Mouse (Mus musculus): ENCODE data around the gene Nell1. TPM values are rescaled to one million over a fixed set of nuclear protein-coding genes. Genes with fewer than 3 reads are reported as not detected.

Gene Nell1
- polyA plus RNA-seq, 1 experiment from 2014 or later, result 0.31 TPM

DNA sequence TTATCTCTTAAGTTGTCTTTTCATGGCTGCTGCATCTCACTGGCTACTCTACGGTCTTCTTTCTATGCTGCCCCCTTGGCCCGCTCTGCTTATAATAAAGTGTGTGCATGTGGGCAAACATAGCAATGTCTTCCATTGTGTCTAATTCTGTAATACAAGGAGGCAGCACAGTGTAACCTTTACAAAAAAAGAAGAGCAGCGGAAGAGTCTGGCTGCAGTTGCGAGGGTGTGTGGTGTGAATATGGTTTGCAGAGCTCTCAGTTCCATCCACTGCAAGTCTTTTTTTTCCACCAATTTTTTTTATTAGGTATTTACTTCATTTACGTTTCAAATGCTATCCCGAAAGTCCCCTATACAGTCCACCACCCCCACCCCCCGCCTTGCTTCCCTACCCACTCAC is 219.3 kb downstream of the Nell1 start:
- no peak overlapping the region for H3K4me3 ChIP-seq
- H3K4me2 ChIP-seq, result no peak overlapping the region
- no peak overlapping the region for H3K9ac ChIP-seq
- H3K27ac ChIP-seq, result no peak overlapping the region
- 94% methylated on average over 7 of the region's 7 CpGs for WGBS
- H3K4me1 ChIP-seq (replicated peaks), result no peaks in the 10 kb centered on the region
- no peaks in the 10 kb centered on the region for H3K9me3 ChIP-seq (replicated peaks)
- H3K36me3 ChIP-seq, result no peaks in the 10 kb centered on the region
- no peak for ATAC-seq (replicated peaks; ENCODE audit: insufficient number of reproducible peaks, insufficient read depth, low FRiP score, low read depth)
- H3K27me3 ChIP-seq, result no peaks in the 10 kb centered on the region

DNA sequence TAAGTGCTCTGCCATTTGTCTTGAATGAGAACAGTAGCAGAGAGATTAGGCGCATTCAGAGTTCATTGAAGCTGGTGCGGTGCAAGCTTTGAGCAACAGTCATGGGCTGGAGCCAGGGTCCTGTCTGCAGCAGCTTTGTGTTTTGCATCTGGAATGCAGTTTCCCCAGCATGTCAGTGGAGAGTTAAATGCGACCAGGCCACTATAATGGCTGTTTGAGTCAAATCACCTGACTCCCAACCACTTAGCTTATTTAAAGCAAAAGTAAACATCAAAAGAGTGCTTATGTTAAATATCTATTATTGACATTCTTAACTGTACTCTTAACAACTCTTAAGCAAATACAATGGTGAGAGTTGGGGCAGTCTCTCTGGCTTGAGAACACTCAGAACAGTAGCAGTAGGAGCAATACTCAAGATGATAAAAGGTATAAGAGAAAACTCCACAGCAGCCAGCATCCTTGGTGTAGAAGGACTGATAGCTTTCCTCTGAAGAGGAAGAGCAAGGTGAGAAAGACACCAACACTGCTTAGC is 220.5 kb downstream of the Nell1 start:
- Histone ChIP-seq H3K36me3 (no peaks in the 10 kb centered on the region), H3K4me3 (no peak overlapping the region), H3K9me3 (replicated peaks) (no peaks in the 10 kb centered on the region), H3K9ac (no peak overlapping the region), H3K4me2 (no peak overlapping the region), H3K27me3 (no peaks in the 10 kb centered on the region), H3K27ac (no peak overlapping the region), H3K4me1 (replicated peaks) (no peaks in the 10 kb centered on the region)
- WGBS, result 40% methylated on average over 3 of the region's 3 CpGs
- ATAC-seq (replicated peaks; ENCODE audit: insufficient number of reproducible peaks, insufficient read depth, low FRiP score, low read depth), result no peak

DNA sequence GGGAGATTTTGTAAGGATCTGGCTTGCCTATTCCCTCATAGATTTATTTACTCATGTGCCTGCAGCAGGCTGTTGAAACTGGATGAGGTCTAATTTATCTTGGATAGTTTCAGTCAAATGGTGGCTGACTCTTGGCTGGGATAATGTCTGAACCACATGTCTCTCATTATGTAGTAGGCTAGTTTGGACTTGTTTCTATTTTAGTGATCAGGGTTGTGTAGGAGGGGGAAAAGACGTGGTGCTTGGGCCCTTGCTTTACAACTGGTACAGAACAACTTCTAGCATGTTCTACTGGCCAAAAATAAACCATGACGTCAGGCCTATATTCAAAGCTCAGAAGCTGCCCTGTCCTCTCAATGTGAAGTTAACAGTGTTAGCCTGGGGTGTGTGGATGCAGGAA is 230.6 kb downstream of the Nell1 start:
- H3K9me3 ChIP-seq (replicated peaks), result no peaks in the 10 kb centered on the region

DNA sequence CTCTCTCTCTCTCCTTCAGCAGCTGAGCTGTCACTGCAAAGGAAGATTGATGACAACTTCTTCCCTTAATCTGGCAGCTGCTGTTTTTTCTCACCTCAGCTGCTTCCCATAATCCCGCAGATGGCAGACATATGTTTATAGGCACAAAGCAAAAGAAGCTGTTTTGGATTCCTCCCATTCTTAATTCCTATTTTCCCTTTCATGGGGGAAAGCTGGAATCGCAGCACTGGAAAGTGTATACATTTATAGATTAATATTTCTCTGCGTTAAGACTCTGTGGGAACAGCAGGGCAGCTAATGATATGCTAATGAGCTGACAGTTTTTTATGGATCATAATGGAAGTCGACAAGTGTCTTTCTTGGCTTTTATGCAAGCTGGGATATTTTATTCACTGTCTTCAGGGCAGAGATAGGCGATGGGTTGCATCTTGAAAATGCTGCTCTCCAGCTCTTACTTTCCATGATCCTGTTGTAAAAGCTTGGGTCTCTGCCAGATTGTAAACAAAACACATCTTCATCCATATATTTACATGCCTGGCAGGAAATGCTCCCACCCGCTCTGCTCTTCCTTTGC is 236.1 kb downstream of the Nell1 start:
- WGBS, result 38% methylated on average over 6 of the region's 6 CpGs
- ATAC-seq (replicated peaks; ENCODE audit: insufficient number of reproducible peaks, insufficient read depth, low FRiP score, low read depth), result no peak

More for the DNA sequence above, 230.6 kb downstream of the Nell1 start:
- Histone ChIP-seq H3K4me2 (no peak overlapping the region), H3K4me1 (replicated peaks) (peaks cover 6% of the 10 kb centered on the region; the same call in 1 of the 2 replicates), H3K9ac (no peak overlapping the region), H3K27ac (peak overlapping the region; percentile 75), H3K36me3 (no peaks in the 10 kb centered on the region), H3K4me3 (no peak overlapping the region), H3K27me3 (no peaks in the 10 kb centered on the region)
- ATAC-seq (replicated peaks; ENCODE audit: insufficient number of reproducible peaks, insufficient read depth, low FRiP score, low read depth), result peak; percentile 95
- 13% methylated on average over 2 of the region's 2 CpGs for WGBS

DNA sequence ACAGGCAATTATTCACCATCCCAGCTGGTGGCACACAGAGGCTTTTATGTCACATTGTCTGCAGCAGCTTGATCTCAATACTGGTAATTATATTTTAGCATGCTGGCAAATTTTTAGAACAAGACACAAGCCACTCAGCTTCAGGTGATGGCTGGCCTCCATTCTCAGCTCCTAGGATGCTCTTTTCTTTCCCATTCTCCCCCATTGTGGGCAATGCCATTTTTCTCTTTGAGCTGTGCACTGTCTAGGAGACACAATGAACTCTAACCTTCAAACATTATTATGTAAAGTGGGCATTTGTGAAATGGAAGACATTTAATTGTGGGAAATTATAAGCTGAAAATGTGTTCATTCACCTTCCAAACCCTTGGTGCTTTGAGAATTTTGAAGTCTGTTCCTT is 247.2 kb downstream of the Nell1 start:
- no peak overlapping the region for H3K9ac ChIP-seq
- no peak overlapping the region for H3K27ac ChIP-seq
- ATAC-seq (replicated peaks; ENCODE audit: insufficient number of reproducible peaks, insufficient read depth, low FRiP score, low read depth), result no peak
- no peaks in the 10 kb centered on the region for H3K27me3 ChIP-seq
- no peaks in the 10 kb centered on the region for H3K36me3 ChIP-seq
- no peak overlapping the region for H3K4me3 ChIP-seq
- no peak overlapping the region for H3K4me2 ChIP-seq
- no peaks in the 10 kb centered on the region for H3K4me1 ChIP-seq (replicated peaks)
- H3K9me3 ChIP-seq (replicated peaks), result no peaks in the 10 kb centered on the region

More for the DNA sequence above, 236.1 kb downstream of the Nell1 start:
- H3K27me3 ChIP-seq, result no peaks in the 10 kb centered on the region
- no peak overlapping the region for H3K9ac ChIP-seq
- no peaks in the 10 kb centered on the region for H3K9me3 ChIP-seq (replicated peaks)
- H3K4me3 ChIP-seq, result no peak overlapping the region
- H3K4me1 ChIP-seq (replicated peaks), result no peaks in the 10 kb centered on the region
- no peaks in the 10 kb centered on the region for H3K36me3 ChIP-seq
- H3K27ac ChIP-seq, result no peak overlapping the region
- no peak overlapping the region for H3K4me2 ChIP-seq

DNA sequence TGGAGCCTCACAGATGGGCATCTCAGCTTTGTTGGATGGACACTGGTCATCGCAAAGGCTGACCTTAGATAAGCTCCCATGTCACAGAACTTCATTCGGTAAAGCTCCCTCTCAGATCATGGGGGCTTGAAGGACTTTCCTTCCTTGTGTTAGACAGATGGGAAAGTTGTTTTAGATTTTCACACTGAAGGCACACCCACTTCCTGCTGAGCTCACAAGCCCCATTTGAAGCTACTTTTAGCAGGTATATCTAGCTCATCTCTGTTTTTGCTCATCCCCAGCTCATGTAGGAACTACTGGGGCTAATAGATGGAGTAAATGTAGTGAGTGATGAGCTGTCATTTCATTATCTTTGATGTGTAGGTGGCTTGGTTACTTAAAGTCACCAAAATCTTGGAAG is 252.0 kb downstream of the Nell1 start:
- Histone ChIP-seq H3K9me3 (replicated peaks) (no peaks in the 10 kb centered on the region), H3K27me3 (no peaks in the 10 kb centered on the region), H3K4me2 (no peak overlapping the region), H3K4me1 (replicated peaks) (no peaks in the 10 kb centered on the region), H3K9ac (no peak overlapping the region), H3K36me3 (no peaks in the 10 kb centered on the region), H3K4me3 (no peak overlapping the region), H3K27ac (no peak overlapping the region)
- WGBS, result 74% methylated on average over 2 of the region's 2 CpGs
- ATAC-seq (replicated peaks; ENCODE audit: insufficient number of reproducible peaks, insufficient read depth, low FRiP score, low read depth), result no peak

DNA sequence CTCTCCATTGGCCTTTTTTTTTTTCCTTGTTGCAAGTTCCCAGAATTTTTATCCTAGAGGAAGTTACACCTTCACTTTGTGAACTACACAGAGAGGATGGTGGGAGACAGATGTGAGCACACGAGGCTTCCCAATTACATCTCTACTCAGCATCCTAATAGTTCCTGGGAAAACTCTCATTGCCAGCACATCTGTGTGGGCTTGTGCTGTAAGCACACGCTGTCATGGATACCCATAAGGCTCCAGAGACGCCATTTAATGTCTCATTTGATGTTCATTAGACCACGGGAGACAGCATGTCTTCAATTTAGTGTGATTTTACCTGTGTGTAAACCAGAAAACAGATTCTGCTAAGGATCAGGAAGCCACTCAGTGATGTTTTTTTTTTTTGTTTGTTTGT is 253.6 kb downstream of the Nell1 start:
- H3K9me3 ChIP-seq (replicated peaks), result no peaks in the 10 kb centered on the region
- no peak for ATAC-seq (replicated peaks; ENCODE audit: insufficient number of reproducible peaks, insufficient read depth, low FRiP score, low read depth)
- H3K36me3 ChIP-seq, result no peaks in the 10 kb centered on the region
- H3K9ac ChIP-seq, result no peak overlapping the region
- H3K27me3 ChIP-seq, result no peaks in the 10 kb centered on the region
- no peaks in the 10 kb centered on the region for H3K4me1 ChIP-seq (replicated peaks)
- no peak overlapping the region for H3K27ac ChIP-seq
- 70% methylated on average over 4 of the region's 4 CpGs for WGBS
- no peak overlapping the region for H3K4me2 ChIP-seq
- H3K4me3 ChIP-seq, result no peak overlapping the region

DNA sequence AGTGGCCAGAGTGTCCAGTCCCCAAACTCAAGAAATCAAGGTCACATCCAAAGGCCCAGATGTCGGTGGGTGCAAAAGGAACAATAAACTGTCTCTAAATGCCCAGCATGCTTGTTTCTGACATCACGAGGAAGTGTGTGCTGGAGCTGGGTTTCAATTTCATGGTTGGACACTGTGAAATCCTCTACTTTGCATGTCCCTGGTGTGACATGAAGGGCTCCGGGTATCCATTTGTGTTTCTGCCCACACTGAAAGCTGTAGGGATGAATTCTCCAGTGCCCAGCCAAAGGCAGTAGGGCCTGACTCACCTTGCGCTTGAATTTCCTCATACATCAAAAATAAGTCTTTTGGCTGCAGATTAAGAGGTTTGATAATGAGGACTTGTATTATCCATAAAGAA is 266.5 kb downstream of the Nell1 start:
- no peaks in the 10 kb centered on the region for H3K27me3 ChIP-seq
- H3K4me1 ChIP-seq (replicated peaks), result no peaks in the 10 kb centered on the region
- no peaks in the 10 kb centered on the region for H3K9me3 ChIP-seq (replicated peaks)
- ATAC-seq (replicated peaks; ENCODE audit: insufficient number of reproducible peaks, insufficient read depth, low FRiP score, low read depth), result no peak
- no peak overlapping the region for H3K4me2 ChIP-seq
- no peak overlapping the region for H3K4me3 ChIP-seq
- no peak overlapping the region for H3K9ac ChIP-seq
- WGBS, result 74% methylated on average over 4 of the region's 4 CpGs
- no peaks in the 10 kb centered on the region for H3K36me3 ChIP-seq
- no peak overlapping the region for H3K27ac ChIP-seq

DNA sequence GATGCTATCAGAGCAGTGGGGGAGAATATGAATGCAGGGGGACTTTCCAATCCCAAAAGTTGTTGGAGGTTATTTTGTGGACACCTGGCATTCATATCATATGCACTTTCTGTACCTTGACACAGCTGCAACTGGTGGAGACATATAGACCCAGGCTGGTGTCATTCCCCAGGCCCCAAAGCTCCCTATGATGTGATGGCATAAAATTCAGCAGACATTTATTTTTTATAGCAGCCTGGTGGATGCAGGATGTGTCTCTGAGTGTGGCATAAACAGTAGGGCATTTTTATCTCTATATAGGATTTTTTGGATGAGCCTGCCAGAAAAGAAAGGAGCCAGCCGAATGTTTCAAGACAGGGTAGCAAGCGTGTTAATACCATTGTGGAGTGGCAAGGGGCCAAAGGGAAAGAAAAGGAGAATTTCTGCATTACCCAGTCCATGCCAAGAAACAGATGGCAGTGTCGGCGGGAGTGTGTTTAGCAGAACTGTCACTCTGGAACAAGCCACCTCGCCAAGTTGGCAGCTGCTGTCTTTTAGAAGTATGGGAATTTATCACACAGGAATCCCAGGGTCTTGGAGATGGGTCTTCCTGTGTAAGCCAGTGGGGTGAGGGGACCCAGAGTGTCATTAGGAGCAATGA is 267.1 kb downstream of the Nell1 start:
- Histone ChIP-seq H3K36me3 (no peaks in the 10 kb centered on the region), H3K27ac (no peak overlapping the region), H3K4me3 (no peak overlapping the region), H3K9ac (no peak overlapping the region), H3K27me3 (no peaks in the 10 kb centered on the region), H3K4me1 (replicated peaks) (no peaks in the 10 kb centered on the region), H3K4me2 (no peak overlapping the region), H3K9me3 (replicated peaks) (no peaks in the 10 kb centered on the region)
- no peak for ATAC-seq (replicated peaks; ENCODE audit: insufficient number of reproducible peaks, insufficient read depth, low FRiP score, low read depth)
- WGBS, result 62% methylated on average over 5 of the region's 5 CpGs

DNA sequence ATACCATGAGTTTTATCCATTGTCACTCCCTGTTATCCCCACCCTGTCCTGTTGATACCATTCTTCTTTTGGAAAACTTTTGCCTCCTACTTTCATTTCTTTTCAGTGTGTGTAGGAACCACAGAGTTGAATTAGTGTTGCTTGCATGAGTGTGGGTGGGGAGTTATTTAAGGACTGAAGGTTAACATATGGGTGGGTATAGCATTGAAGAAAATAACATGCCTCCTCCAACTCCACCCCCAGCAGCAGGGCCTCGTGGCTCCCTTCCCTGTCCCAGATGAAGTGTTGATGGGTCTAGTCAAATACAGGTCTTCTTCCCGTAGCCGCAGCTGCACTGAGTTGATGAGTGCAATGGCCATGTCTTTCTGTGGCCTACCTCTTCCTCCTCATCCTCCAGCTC is 278.5 kb downstream of the Nell1 start:
- Histone ChIP-seq H3K4me2 (no peak overlapping the region), H3K36me3 (no peaks in the 10 kb centered on the region), H3K9ac (no peak overlapping the region), H3K9me3 (replicated peaks) (no peaks in the 10 kb centered on the region), H3K27me3 (no peaks in the 10 kb centered on the region), H3K4me3 (no peak overlapping the region), H3K4me1 (replicated peaks) (no peaks in the 10 kb centered on the region), H3K27ac (no peak overlapping the region)
- 68% methylated on average over 3 of the region's 3 CpGs for WGBS
- no peak for ATAC-seq (replicated peaks; ENCODE audit: insufficient number of reproducible peaks, insufficient read depth, low FRiP score, low read depth)

DNA sequence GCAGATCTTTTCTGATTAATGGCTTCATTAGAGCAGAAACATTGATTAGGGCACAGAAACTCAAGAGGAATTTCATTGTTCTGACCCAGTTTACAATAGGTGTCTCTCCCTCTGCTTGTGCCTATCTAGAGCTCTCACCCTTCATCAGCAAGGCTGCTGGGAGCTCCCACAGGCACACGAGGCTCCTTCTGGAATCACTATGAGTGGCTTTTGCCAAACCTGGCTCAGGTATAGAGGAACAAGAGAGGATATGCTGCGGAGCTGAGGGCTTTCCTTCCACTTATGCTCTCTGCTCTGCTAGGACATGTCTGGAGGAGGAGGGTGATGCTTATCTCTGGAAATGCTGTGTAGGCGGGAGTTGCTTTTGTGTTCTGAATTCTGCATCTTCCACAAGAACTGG is 285.4 kb downstream of the Nell1 start:
- H3K4me3 ChIP-seq, result no peak overlapping the region
- 64% methylated on average over 3 of the region's 3 CpGs for WGBS
- no peak overlapping the region for H3K27ac ChIP-seq
- no peaks in the 10 kb centered on the region for H3K36me3 ChIP-seq
- H3K4me2 ChIP-seq, result no peak overlapping the region
- H3K9me3 ChIP-seq (replicated peaks), result no peaks in the 10 kb centered on the region
- no peaks in the 10 kb centered on the region for H3K27me3 ChIP-seq
- ATAC-seq (replicated peaks; ENCODE audit: insufficient number of reproducible peaks, insufficient read depth, low FRiP score, low read depth), result no peak
- no peaks in the 10 kb centered on the region for H3K4me1 ChIP-seq (replicated peaks)
- H3K9ac ChIP-seq, result no peak overlapping the region

DNA sequence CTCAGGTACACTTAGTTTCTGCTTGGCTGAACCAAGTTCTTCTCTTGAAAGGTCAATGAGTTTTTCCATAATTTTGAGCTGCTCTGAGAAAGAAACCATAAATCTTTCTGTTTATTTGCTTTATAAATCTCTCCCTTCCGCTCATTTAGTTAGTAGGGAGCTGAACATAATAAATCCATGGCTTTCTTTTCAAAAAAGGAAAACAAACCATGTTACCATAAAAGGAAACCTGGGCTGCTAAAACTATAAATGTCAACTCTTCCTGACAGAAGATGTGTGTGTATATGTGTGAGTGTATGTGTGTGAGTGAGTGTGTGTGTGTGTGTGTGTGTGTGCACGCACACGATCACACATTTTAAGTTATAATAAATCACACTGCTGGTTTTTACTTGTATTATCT is 320.8 kb downstream of the Nell1 start:
- WGBS, result 76% methylated on average over 3 of the region's 3 CpGs
- no peak overlapping the region for H3K27ac ChIP-seq
- H3K4me1 ChIP-seq (replicated peaks), result no peaks in the 10 kb centered on the region
- H3K4me3 ChIP-seq, result no peak overlapping the region
- H3K4me2 ChIP-seq, result no peak overlapping the region
- no peaks in the 10 kb centered on the region for H3K9me3 ChIP-seq (replicated peaks)
- no peak for ATAC-seq (replicated peaks; ENCODE audit: insufficient number of reproducible peaks, insufficient read depth, low FRiP score, low read depth)
- no peaks in the 10 kb centered on the region for H3K36me3 ChIP-seq
- no peak overlapping the region for H3K9ac ChIP-seq
- H3K27me3 ChIP-seq, result no peaks in the 10 kb centered on the region

Measured in heart, embryonic 15.5 days (tissue).